Mouse (Mus musculus) erythroblast, embryonic 14.5 days (primary cell): ENCODE results near the gene Dock4. TPM values are rescaled to one million over a fixed set of nuclear protein-coding genes. Genes with fewer than 3 reads are reported as not detected.

Source experiments
- H3K27me3 ChIP-seq: 2 replicates; pipeline ENCODE4 v1.6.1; 2012; ENCODE audit warnings: inconsistent platforms; ENCODE audit not compliant: control insufficient read depth
- H3K36me3 ChIP-seq: 2 replicates; pipeline ENCODE4 v1.6.1; 2012; ENCODE audit warnings: mild to moderate bottlenecking, inconsistent platforms; ENCODE audit not compliant: control insufficient read depth
- H3K4me1 ChIP-seq: 2 replicates; pipeline ENCODE4 v1.6.1; 2012; ENCODE audit warnings: inconsistent platforms; ENCODE audit not compliant: control insufficient read depth
- H3K4me3 ChIP-seq: replicated peaks from 2 replicates; pipeline ENCODE3; 2012; ENCODE audit warnings: moderate library complexity, mild to moderate bottlenecking, inconsistent platforms
- H3K9me3 ChIP-seq: 2 replicates; pipeline ENCODE4 v1.6.1; 2012; ENCODE audit warnings: low read length, inconsistent platforms, mixed read lengths; ENCODE audit not compliant: control insufficient read depth
- GATA1 ChIP-seq: IDR thresholded peaks from 2 replicates; pipeline ENCODE4 v1.6.1; 2012; ENCODE audit warnings: low read length, inconsistent platforms, mixed read lengths
- TAL1 ChIP-seq: IDR thresholded peaks from 3 replicates; pipeline ENCODE4 v1.6.1; 2012; ENCODE audit warnings: low read length, inconsistent platforms, mixed read lengths
- polyA plus RNA-seq: library from polyadenylated mRNA; stranded (reverse); fragments of >175 nt; gene quantifications from 2 replicates; pipeline ENCODE4 v1.2.3, GENCODE M21; 2012

Dock4 gene
- polyA plus RNA-seq, 1 experiment = 0.05 TPM

- Histone ChIP-seq H3K36me3 (no peaks in the 10 kb centered on the region), H3K4me3 (no peak overlapping the region), H3K4me1 (no peaks in the 10 kb centered on the region), H3K27me3 (no peaks in the 10 kb centered on the region), H3K9me3 (no peaks in the 10 kb centered on the region)
- no peak for TF ChIP-seq TAL1
- TF ChIP-seq GATA1 = no peak
These were observed 342.9 kb downstream of the Dock4 start for GRCm38 (mm10) chr12:40788621-40789111.

GRCm38 (mm10) chr12:40789379-40790361 is 343.9 kb downstream of the Dock4 start:
- Histone ChIP-seq H3K36me3 (no peaks in the 10 kb centered on the region), H3K4me3 (no peak overlapping the region), H3K27me3 (no peaks in the 10 kb centered on the region), H3K9me3 (no peaks in the 10 kb centered on the region), H3K4me1 (no peaks in the 10 kb centered on the region)
- TF ChIP-seq GATA1 = no peak

- Histone ChIP-seq H3K4me3 (no peak overlapping the region), H3K27me3 (no peaks in the 10 kb centered on the region), H3K36me3 (no peaks in the 10 kb centered on the region), H3K4me1 (no peaks in the 10 kb centered on the region), H3K9me3 (no peaks in the 10 kb centered on the region)
- TF ChIP-seq TAL1 (no peak), GATA1 (no peak)
These were observed 345.5 kb downstream of the Dock4 start for GRCm38 (mm10) chr12:40791221-40791620.

GRCm38 (mm10) chr12:40792184-40792650 is 346.5 kb downstream of the Dock4 start:
- Histone ChIP-seq H3K27me3 (no peaks in the 10 kb centered on the region), H3K36me3 (no peaks in the 10 kb centered on the region), H3K4me3 (no peak overlapping the region), H3K4me1 (no peaks in the 10 kb centered on the region), H3K9me3 (no peaks in the 10 kb centered on the region)
- TF ChIP-seq TAL1 = no peak
- no peak for TF ChIP-seq GATA1

GRCm38 (mm10) chr12:40794066-40794465 is 348.3 kb downstream of the Dock4 start:
- Histone ChIP-seq H3K9me3 (no peaks in the 10 kb centered on the region), H3K27me3 (no peaks in the 10 kb centered on the region), H3K36me3 (no peaks in the 10 kb centered on the region), H3K4me3 (no peak overlapping the region), H3K4me1 (no peaks in the 10 kb centered on the region)
- no peak for TF ChIP-seq GATA1
- TF ChIP-seq TAL1 = no peak

- Histone ChIP-seq H3K4me1 (no peaks in the 10 kb centered on the region), H3K36me3 (no peaks in the 10 kb centered on the region), H3K9me3 (no peaks in the 10 kb centered on the region), H3K4me3 (no peak overlapping the region), H3K27me3 (no peaks in the 10 kb centered on the region)
- TF ChIP-seq GATA1 (no peak), TAL1 (no peak)
These were observed 349.0 kb downstream of the Dock4 start for GRCm38 (mm10) chr12:40794756-40795155.

- Histone ChIP-seq H3K4me3 (no peak overlapping the region), H3K4me1 (no peaks in the 10 kb centered on the region), H3K27me3 (no peaks in the 10 kb centered on the region), H3K36me3 (no peaks in the 10 kb centered on the region), H3K9me3 (no peaks in the 10 kb centered on the region)
- TF ChIP-seq GATA1 (no peak), TAL1 (no peak)
These were observed 350.0 kb downstream of the Dock4 start for GRCm38 (mm10) chr12:40795768-40796167.

- no peaks in the 10 kb centered on the region for H3K4me1 ChIP-seq
- no peak overlapping the region for H3K4me3 ChIP-seq
- H3K36me3 ChIP-seq = no peaks in the 10 kb centered on the region
- no peak for TF ChIP-seq TAL1
- TF ChIP-seq GATA1 = no peak
- H3K27me3 ChIP-seq = no peaks in the 10 kb centered on the region
- no peaks in the 10 kb centered on the region for H3K9me3 ChIP-seq
These were observed 351.2 kb downstream of the Dock4 start for GRCm38 (mm10) chr12:40796813-40797491.
